In the genomic region with DNA sequence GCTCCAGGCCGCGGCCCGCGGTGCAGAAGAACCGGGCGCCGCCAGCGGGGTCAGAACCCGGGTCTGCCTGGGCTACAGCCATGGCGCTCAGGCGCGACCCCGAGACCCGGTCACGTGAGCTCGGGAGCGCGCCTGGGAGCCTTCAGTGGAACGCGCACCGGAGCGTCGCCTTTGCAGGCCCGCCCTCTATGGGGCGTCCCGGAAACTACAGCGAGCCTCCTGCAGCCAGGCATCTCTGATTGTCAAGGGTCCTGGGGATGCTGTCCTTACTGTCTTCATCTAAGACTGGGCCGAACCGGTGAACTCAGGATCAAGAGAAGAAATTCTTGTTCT, we compare ENCODE assay signal across 7 mouse cellular contexts. TPM values are rescaled to one million over a fixed set of nuclear protein-coding genes. Genes with fewer than 3 reads are reported as not detected.
A peak's percentile ranks its signal among the peaks of the same experiment; 100 is the strongest.
DNase-seq lines count a peak whose midpoint lies in the region; ATAC-seq and TF ChIP-seq lines count a peak whose summit lies in the region.

A gene (minus strand): TSS at position 104 of the 333 bp plus-strand sequence.

- peak; percentile 99 for ATAC-seq in intestine, postnatal 0 days
- ATAC-seq in midbrain, embryonic 12.5 days (ENCODE audit: low FRiP score, low read depth): peak; percentile 96

- intact Hi-C loops in left cerebral cortex, postnatal 4 days (cut with DNase I): no loop called here

- 2% methylated on average over 29 of the region's 29 CpGs for WGBS in embryonic facial prominence, embryonic 10.5 days
- WGBS in intestine, postnatal 0 days: 1% methylated on average over 29 of the region's 29 CpGs
- 1% methylated on average over 29 of the region's 29 CpGs for WGBS in midbrain, embryonic 12.5 days
- under 1% methylated on average over 29 of the region's 29 CpGs for WGBS in small intestine, adult 2 months

- peak within 1 kb of the TSS; percentile 87 for H3K4me3 ChIP-seq in embryonic facial prominence, embryonic 10.5 days
- H3K4me3 ChIP-seq in intestine, postnatal 0 days (ENCODE audit: low read depth, low read length): peak within 1 kb of the TSS; percentile 72
- H3K4me3 ChIP-seq in midbrain, embryonic 12.5 days: peak within 1 kb of the TSS; percentile 67
- peak within 1 kb of the TSS; percentile 91 for H3K4me3 ChIP-seq in small intestine, adult 2 months (ENCODE audit: low read depth, low read length)

- H3K27ac ChIP-seq in embryonic facial prominence, embryonic 10.5 days (replicated peaks): peak within 1 kb of the TSS; percentile 98
- H3K27ac ChIP-seq in intestine, postnatal 0 days (ENCODE audit: low read depth, low read length): peak within 1 kb of the TSS; percentile 61
- 0 out of 2 replicates have a peak within 1 kb of the TSS, but pooled peaks have one; percentile 16 for H3K27ac ChIP-seq in midbrain, embryonic 12.5 days (replicated peaks)
- peak within 1 kb of the TSS; percentile 46 for H3K27ac ChIP-seq in small intestine, adult 2 months (ENCODE audit: insufficient read depth, low read depth, low read length)

- peak; percentile 61; the same call in 1 of the 2 replicates for TF ChIP-seq POLR2A in small intestine, adult 2 months (IDR thresholded peaks at IDR 0.05; ENCODE audit: low read depth, low read length)

- no peaks in the 10 kb centered on the region for H3K27me3 ChIP-seq in embryonic facial prominence, embryonic 10.5 days (replicated peaks; ENCODE audit: low read depth, poor library complexity, severe bottlenecking)
- no peaks in the 10 kb centered on the region for H3K27me3 ChIP-seq in intestine, postnatal 0 days (replicated peaks; ENCODE audit: control insufficient read depth, insufficient read depth, low read length)
- H3K27me3 ChIP-seq in midbrain, embryonic 12.5 days: no peaks in the 10 kb centered on the region
- no peaks in the 10 kb centered on the region for H3K27me3 ChIP-seq in small intestine, adult 2 months (ENCODE audit: control insufficient read depth, insufficient read depth, low read length)

- H3K4me2 ChIP-seq in intestine, postnatal 0 days (replicated peaks; ENCODE audit: low read depth): peak within 1 kb of the TSS; percentile 71
- H3K4me2 ChIP-seq in midbrain, embryonic 12.5 days (replicated peaks): peak within 1 kb of the TSS; percentile 65

- peaks cover 23% of the 10 kb centered on the region for H3K36me3 ChIP-seq in embryonic facial prominence, embryonic 10.5 days (replicated peaks)
- no peaks in the 10 kb centered on the region for H3K36me3 ChIP-seq in intestine, postnatal 0 days (ENCODE audit: control insufficient read depth, insufficient read depth)
- peaks cover 8% of the 10 kb centered on the region; the same call in 1 of the 2 replicates for H3K36me3 ChIP-seq in midbrain, embryonic 12.5 days
- no peaks in the 10 kb centered on the region for H3K36me3 ChIP-seq in small intestine, adult 2 months (ENCODE audit: control insufficient read depth, insufficient read depth, low read length)

- peak; percentile 93 for DNase-seq in adrenal gland, postnatal 10 days
- peak; percentile 93 for DNase-seq in embryonic facial prominence, embryonic 10.5 days (ENCODE audit: low spot score)
- DNase-seq in gonadal fat pad, adult 2 months (ENCODE audit: low read depth): peak; percentile 5
- DNase-seq in left cerebral cortex, postnatal 4 days: peak; percentile 95

- H3K9me3 ChIP-seq in embryonic facial prominence, embryonic 10.5 days: no peaks in the 10 kb centered on the region
- no peaks in the 10 kb centered on the region for H3K9me3 ChIP-seq in intestine, postnatal 0 days (ENCODE audit: control insufficient read depth)
- H3K9me3 ChIP-seq in midbrain, embryonic 12.5 days: no peaks in the 10 kb centered on the region

- TF ChIP-seq CTCF in intestine, postnatal 0 days (IDR thresholded peaks at IDR 0.05; ENCODE audit: low read depth): peak; percentile 93
- peak; percentile 88 for TF ChIP-seq CTCF in small intestine, adult 2 months (IDR thresholded peaks at IDR 0.05; ENCODE audit: extremely low read depth, insufficient read length, insufficient replicate concordance, low read depth, low read length)

- peak within 1 kb of the TSS; percentile 84 for H3K9ac ChIP-seq in intestine, postnatal 0 days (ENCODE audit: low read depth, low read length)
- peak within 1 kb of the TSS; percentile 84 for H3K9ac ChIP-seq in midbrain, embryonic 12.5 days (replicated peaks)

- H3K4me1 ChIP-seq in embryonic facial prominence, embryonic 10.5 days: peaks cover 15% of the 10 kb centered on the region
- H3K4me1 ChIP-seq in intestine, postnatal 0 days (replicated peaks; ENCODE audit: control insufficient read depth, insufficient read depth, low read length): no peaks in the 10 kb centered on the region; the same call in 1 of the 2 replicates
- peaks cover 4% of the 10 kb centered on the region; the same call in 1 of the 2 replicates for H3K4me1 ChIP-seq in midbrain, embryonic 12.5 days
- H3K4me1 ChIP-seq in small intestine, adult 2 months (ENCODE audit: control insufficient read depth, insufficient read depth, insufficient read length, low read length): peaks cover 4% of the 10 kb centered on the region; the same call in 1 of the 2 replicates

RNA-seq across cellular contexts. Expression of the gene that starts here (rescaled TPM):
- total RNA-seq in adrenal gland, postnatal 10 days (2021): 1 to 10 TPM; 7.7 to 10.0 TPM
- polyA plus RNA-seq in embryonic facial prominence, embryonic 10.5 days (2016; fragmentation: Nextera tagmentation; extraction: Ambion mirVana): 14.0 and 14.4 TPM in 2 replicates
- 1.7 and 1.9 TPM in 2 replicates for polyA plus RNA-seq in gonadal fat pad, adult 2 months (2012; rRNA removed)
- polyA plus RNA-seq in intestine, postnatal 0 days (2015; fragmentation: Nextera tagmentation; extraction: Ambion mirVana): 5.0 and 5.6 TPM in 2 replicates
- total RNA-seq in left cerebral cortex, postnatal 4 days (2021): 1 to 10 TPM; 4.2 to 4.8 TPM
- polyA plus RNA-seq in midbrain, embryonic 12.5 days (2016; fragmentation: Nextera tagmentation; extraction: Ambion mirVana): 11.7 and 14.1 TPM in 2 replicates
- polyA plus RNA-seq in small intestine, adult 2 months (2012; rRNA removed): 0.11 and 0.28 TPM in 2 replicates

Comparison
In these comparisons a context has a peak if more than half of its experiments do, and no peak if none do; other contexts are left out.
1. Peak in every context shown above with its lines: DNase-seq, ATAC-seq, H3K4me3 ChIP-seq and H3K27ac ChIP-seq.
2. DNase-seq: peak in every context shown above with its lines; median percentile 95 in left cerebral cortex, postnatal 4 days; 93 in adrenal gland, postnatal 10 days; 93 in embryonic facial prominence, embryonic 10.5 days; 5 in gonadal fat pad, adult 2 months.
3. H3K27ac ChIP-seq: peak in every context shown above with its lines; median percentile 98 in embryonic facial prominence, embryonic 10.5 days; 61 in intestine, postnatal 0 days; 46 in small intestine, adult 2 months; 16 in midbrain, embryonic 12.5 days.